Mouse (Mus musculus): ENCODE data around the gene Mrtfa. TPM values are rescaled to one million over a fixed set of nuclear protein-coding genes. Genes with fewer than 3 reads are reported as not detected.

Mrtfa gene
- polyA plus RNA-seq, 2 experiments from 2014 or later = 45.2 to 54.3 TPM

DNA sequence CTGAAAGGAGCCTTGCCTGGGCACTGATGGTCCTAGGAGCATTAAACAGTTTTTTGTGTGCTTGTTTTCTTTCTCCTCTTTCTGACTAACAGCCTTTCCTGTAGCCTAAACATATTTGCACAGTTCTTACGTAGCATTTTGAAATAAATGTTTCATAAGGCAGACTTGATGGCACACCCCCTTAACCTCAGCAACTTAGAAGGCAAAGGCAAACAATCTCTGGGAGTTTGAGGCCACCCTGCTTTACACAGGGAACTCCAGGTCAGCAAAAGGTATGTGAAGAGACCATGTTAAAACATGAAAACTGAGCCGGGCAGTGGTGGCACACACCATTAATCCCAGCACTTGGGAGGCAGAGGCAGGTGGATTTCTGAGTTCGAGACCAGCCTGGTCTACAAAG lies 214.9 kb downstream of the Mrtfa start:
- ATAC-seq = no peak

DNA sequence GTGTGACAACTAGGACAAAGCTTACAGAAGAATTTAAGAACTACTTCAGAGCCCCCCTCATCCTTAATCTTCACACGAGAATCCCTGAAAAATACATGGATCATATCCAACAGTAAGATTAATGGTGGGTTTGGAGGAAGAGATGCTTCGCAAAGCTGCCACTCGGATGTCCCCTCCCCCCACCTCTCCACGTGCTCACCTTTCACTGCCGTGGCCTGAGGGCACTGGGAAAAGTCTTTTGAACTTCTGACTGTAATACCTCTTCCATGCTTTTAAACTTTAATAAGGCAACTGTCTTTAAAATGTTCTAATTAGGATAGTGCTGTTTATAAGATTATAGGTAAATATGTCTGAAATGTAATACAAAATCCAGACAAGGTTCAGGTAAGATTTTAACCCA lies 216.2 kb downstream of the Mrtfa start:
- ATAC-seq = no peak

DNA sequence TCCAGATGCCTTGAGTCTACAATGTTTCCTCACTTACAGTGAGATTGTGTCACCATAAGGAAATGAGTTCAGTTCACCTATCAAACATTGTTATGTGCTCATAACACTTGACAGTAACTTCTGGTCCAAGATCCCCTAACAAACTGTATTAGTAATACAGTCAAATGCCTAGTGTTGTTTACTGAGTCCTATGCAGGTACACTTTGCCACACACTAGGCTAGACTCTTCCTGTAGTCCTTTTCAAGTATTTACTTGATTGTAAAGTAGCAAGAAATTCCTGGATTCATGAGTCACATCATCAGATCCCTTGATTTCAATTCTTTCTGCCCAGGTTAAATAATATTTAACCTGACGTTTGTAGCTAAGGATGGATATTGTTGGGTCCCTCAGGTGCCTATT lies 221.2 kb downstream of the Mrtfa start:
- no peak for ATAC-seq

Other genes with a start within 250 kb of the Mrtfa start
- 100 to 1,000 TPM in 1 of 2 experiments, 10 to 100 TPM in 1; 98.5 to 114 TPM for gene Adsl, start 242.3 kb downstream of the Mrtfa start, polyA plus RNA-seq (2017; shearing (Covaris generic))
- 1 to 10 TPM; 1.5 to 6.3 TPM for gene Sgsm3, start 213.0 kb downstream of the Mrtfa start, polyA plus RNA-seq (2017; shearing (Covaris generic))
- under 1 TPM in 1 of 2 experiments, not detected in 1; 0.30 TPM for gene Mchr1, start 44.7 kb upstream of the Mrtfa start, polyA plus RNA-seq (2017; shearing (Covaris generic))
- 100 to 1,000 TPM in 1 of 2 experiments, 10 to 100 TPM in 1; 97.9 to 108 TPM for gene Slc25a17, start 170.1 kb upstream of the Mrtfa start, polyA plus RNA-seq (2017; shearing (Covaris generic))
- 100 to 1,000 TPM; 158 to 178 TPM for gene St13, start 209.3 kb upstream of the Mrtfa start, polyA plus RNA-seq (2017; shearing (Covaris generic))
- gene Xpnpep3, start 209.4 kb upstream of the Mrtfa start, polyA plus RNA-seq (2017; shearing (Covaris generic)) = 1 to 10 TPM; 8.6 to 9.4 TPM
- 1 to 10 TPM; 2.5 to 2.7 TPM for gene Dnajb7, start 217.5 kb upstream of the Mrtfa start, polyA plus RNA-seq (2017; shearing (Covaris generic))

All from activated CD4-positive, CD25-positive, alpha-beta regulatory T cell, adult 4 months (primary cell).